Mouse (Mus musculus): Measurements from ENCODE around the gene Trak1. TPM values are rescaled to one million over a fixed set of nuclear protein-coding genes. Genes with fewer than 3 reads are reported as not detected.

Trak1 gene
- polyA plus RNA-seq, 2 experiments, result 2.9 to 3.1 TPM

DNA sequence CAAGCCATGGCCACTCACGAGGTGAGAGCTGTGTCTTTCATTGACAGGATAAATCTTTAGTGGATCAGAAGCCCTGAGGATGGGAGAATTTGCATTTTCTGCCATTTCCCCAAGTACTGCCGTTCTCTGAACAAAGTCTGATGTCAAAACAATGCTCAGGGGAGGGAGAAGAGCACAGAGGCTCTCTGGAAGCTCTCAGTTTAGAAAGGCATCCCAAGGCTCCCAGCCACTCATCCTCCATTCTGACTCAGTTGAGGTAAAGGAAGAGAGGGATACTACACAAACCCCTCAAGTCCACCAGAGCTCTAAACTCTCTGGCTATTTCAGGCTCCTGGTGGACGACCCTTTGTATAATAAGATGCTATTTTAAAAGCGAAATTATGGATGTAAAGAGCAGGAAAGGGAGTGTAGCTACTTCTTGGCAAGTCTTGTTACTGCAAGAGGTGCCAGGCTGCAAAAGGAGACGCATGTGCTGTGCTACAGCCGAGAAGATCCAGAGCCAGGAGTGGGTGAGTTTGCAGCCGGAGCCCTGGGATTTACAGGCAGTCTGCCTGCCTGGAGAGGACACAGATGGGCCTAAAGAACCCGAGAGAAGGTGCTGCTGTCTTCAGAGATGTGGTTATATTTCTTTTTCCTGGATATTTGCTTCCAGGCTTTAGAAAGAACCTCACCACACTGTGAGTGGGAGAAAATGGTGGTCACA is 209.3 kb downstream of the Trak1 start:
- Histone ChIP-seq H3K36me3 (replicated peaks; ENCODE audit: control insufficient read depth, insufficient read depth, low read depth) (no peaks in the 10 kb centered on the region), H3K4me1 (replicated peaks; ENCODE audit: control insufficient read depth in 2 of 2, insufficient read depth in 2 of 2, low read length in 1 of 2) (no peaks in the 10 kb centered on the region), H3K9ac (replicated peaks) (no peak overlapping the region), H3K27ac (no peak overlapping the region), H3K4me2 (ENCODE audit: low read depth) (no peak overlapping the region), H3K27me3 (ENCODE audit: control insufficient read depth, insufficient read depth, low read length) (no peaks in the 10 kb centered on the region; the same call in 1 of the 2 replicates), H3K4me3 (ENCODE audit: insufficient read depth in 1 of 2, low read depth in 2 of 2, low read length in 2 of 2) (no peak overlapping the region), H3K9me3 (ENCODE audit: control insufficient read depth, low read length) (no peaks in the 10 kb centered on the region)
- TF ChIP-seq CTCF (IDR thresholded peaks at IDR 0.05; ENCODE audit: low read depth), result no peak
- no peak for TF ChIP-seq EP300 (IDR thresholded peaks at IDR 0.05; ENCODE audit: low read depth)
- ATAC-seq (ENCODE audit: insufficient read depth) (no peak), DNase-seq (ENCODE audit: low read depth in 3 of 3, low spot score in 3 of 3) (no peak)
- WGBS (ENCODE audit: insufficient replicate concordance), result 43% methylated on average over 8 of the region's 8 CpGs

- ATAC-seq (ENCODE audit: insufficient read depth) (no peak), DNase-seq (ENCODE audit: low read depth in 3 of 3, low spot score in 3 of 3) (no peak)
- no peaks in the 10 kb centered on the region for H3K36me3 ChIP-seq (replicated peaks; ENCODE audit: control insufficient read depth, insufficient read depth, low read depth)
- H3K4me2 ChIP-seq (ENCODE audit: low read depth), result no peak overlapping the region
- no peak overlapping the region for H3K4me3 ChIP-seq (ENCODE audit: insufficient read depth in 1 of 2, low read depth in 2 of 2, low read length in 2 of 2)
- TF ChIP-seq EP300 (IDR thresholded peaks at IDR 0.05; ENCODE audit: low read depth) (no peak), CTCF (IDR thresholded peaks at IDR 0.05; ENCODE audit: low read depth) (no peak)
- H3K27me3 ChIP-seq (ENCODE audit: control insufficient read depth, insufficient read depth, low read length), result no peaks in the 10 kb centered on the region
- no peaks in the 10 kb centered on the region for H3K4me1 ChIP-seq (replicated peaks; ENCODE audit: control insufficient read depth in 2 of 2, insufficient read depth in 2 of 2, low read length in 1 of 2)
- WGBS (ENCODE audit: insufficient replicate concordance), result 59% methylated on average over 4 of the region's 4 CpGs
- no peak overlapping the region for H3K9ac ChIP-seq (replicated peaks)
- no peaks in the 10 kb centered on the region for H3K9me3 ChIP-seq (ENCODE audit: control insufficient read depth, low read length)
- no peak overlapping the region for H3K27ac ChIP-seq
Measured at GRCm38 (mm10) chr9:121511911-121512310, 214.6 kb downstream of the Trak1 start.

GRCm38 (mm10) chr9:121514462-121514861 is 217.2 kb downstream of the Trak1 start:
- DNase-seq (ENCODE audit: low read depth in 3 of 3, low spot score in 3 of 3) (no peak), ATAC-seq (ENCODE audit: insufficient read depth) (no peak)
- no peak for TF ChIP-seq EP300 (IDR thresholded peaks at IDR 0.05; ENCODE audit: low read depth)
- TF ChIP-seq CTCF (IDR thresholded peaks at IDR 0.05; ENCODE audit: low read depth), result no peak
- Histone ChIP-seq H3K9ac (replicated peaks) (no peak overlapping the region), H3K4me3 (ENCODE audit: insufficient read depth in 1 of 2, low read depth in 2 of 2, low read length in 2 of 2) (no peak overlapping the region), H3K27ac (no peak overlapping the region), H3K36me3 (replicated peaks; ENCODE audit: control insufficient read depth, insufficient read depth, low read depth) (no peaks in the 10 kb centered on the region), H3K4me2 (ENCODE audit: low read depth) (no peak overlapping the region), H3K4me1 (replicated peaks; ENCODE audit: control insufficient read depth in 2 of 2, insufficient read depth in 2 of 2, low read length in 1 of 2) (no peaks in the 10 kb centered on the region), H3K27me3 (ENCODE audit: control insufficient read depth, insufficient read depth, low read length) (no peaks in the 10 kb centered on the region), H3K9me3 (ENCODE audit: control insufficient read depth, low read length) (no peaks in the 10 kb centered on the region)
- WGBS (ENCODE audit: insufficient replicate concordance), result 61% methylated on average over 5 of the region's 5 CpGs

DNA sequence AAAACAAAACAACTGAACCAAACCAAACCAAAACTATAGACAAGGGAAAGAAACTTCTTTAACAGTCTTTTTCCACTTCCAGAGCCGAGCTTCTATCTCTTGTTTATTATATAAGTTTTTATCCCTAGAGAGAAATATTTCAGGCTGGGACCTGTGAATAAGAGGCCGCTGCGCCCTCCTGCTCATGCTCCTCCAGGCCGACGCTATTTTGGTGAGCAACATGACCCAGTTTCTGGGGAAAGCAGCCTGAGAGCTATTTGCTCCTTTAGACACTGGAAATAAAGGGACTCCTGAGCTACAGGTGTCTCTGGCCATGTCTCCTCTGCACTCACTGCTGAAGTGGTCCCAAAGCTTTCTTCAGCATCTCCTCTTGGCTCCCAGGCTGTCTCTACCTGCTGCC is 222.7 kb downstream of the Trak1 start:
- H3K4me1 ChIP-seq (replicated peaks; ENCODE audit: control insufficient read depth in 2 of 2, insufficient read depth in 2 of 2, low read length in 1 of 2), result no peaks in the 10 kb centered on the region
- ATAC-seq (ENCODE audit: insufficient read depth) (no peak), DNase-seq (ENCODE audit: low read depth in 3 of 3, low spot score in 3 of 3) (no peak)
- 62% methylated on average over 5 of the region's 5 CpGs for WGBS (ENCODE audit: insufficient replicate concordance)
- H3K9me3 ChIP-seq (ENCODE audit: control insufficient read depth, low read length), result no peaks in the 10 kb centered on the region
- H3K4me3 ChIP-seq (ENCODE audit: insufficient read depth in 1 of 2, low read depth in 2 of 2, low read length in 2 of 2), result no peak overlapping the region
- TF ChIP-seq EP300 (IDR thresholded peaks at IDR 0.05; ENCODE audit: low read depth), result no peak
- TF ChIP-seq CTCF (IDR thresholded peaks at IDR 0.05; ENCODE audit: low read depth), result no peak
- H3K27me3 ChIP-seq (ENCODE audit: control insufficient read depth, insufficient read depth, low read length), result no peaks in the 10 kb centered on the region
- no peak overlapping the region for H3K9ac ChIP-seq (replicated peaks)
- no peak overlapping the region for H3K27ac ChIP-seq
- H3K36me3 ChIP-seq (replicated peaks; ENCODE audit: control insufficient read depth, insufficient read depth, low read depth), result no peaks in the 10 kb centered on the region
- H3K4me2 ChIP-seq (ENCODE audit: low read depth), result no peak overlapping the region

Other genes starting within 250 kb of the Trak1 start
- 0.32 and 0.40 TPM in 2 replicates for gene Ulk4, start 20.3 kb upstream of the Trak1 start, polyA plus RNA-seq (2012; rRNA removed)
- 25.9 and 30.5 TPM in 2 replicates for gene Ulk4, start 20.3 kb upstream of the Trak1 start, polyA plus RNA-seq (2014; fragmentation: Nextera tagmentation; extraction: Ambion mirVana)
- 0.12 and 0.25 TPM in 2 replicates for gene Cck, start 198.2 kb downstream of the Trak1 start, polyA plus RNA-seq (2012; rRNA removed)
- not detected in 2 replicates for gene Cck, start 198.2 kb downstream of the Trak1 start, polyA plus RNA-seq (2014; fragmentation: Nextera tagmentation; extraction: Ambion mirVana)

All from liver, embryonic 14.5 days (tissue).